Mouse (Mus musculus) heart, postnatal 36 days (tissue): ENCODE measurements around the gene Olfr875. TPM values are rescaled to one million over a fixed set of nuclear protein-coding genes. Genes with fewer than 3 reads are reported as not detected.
"Not testable (repeated sequence)": the region's sequence is repeated elsewhere in the genome, so short reads cannot be mapped to it uniquely, and the experiment has no call there.

Experiments used
- DNase-seq, 2 experiments: peaks; one replicate each; pipeline ENCODE4 v3.0.0; 2021 to 2022
- intact Hi-C: fragments of 180-260 bp; cut with DNase I; formaldehyde crosslinking; loops from one replicate; pipeline ENCODE4 v1.15.1; 2025
- total RNA-seq, 2 experiments: library from RNA; stranded (reverse); gene quantifications; 2 replicates each; pipeline ENCODE4 v1.2.3; 2021

The Olfr875 gene
- not detected for total RNA-seq

DNA sequence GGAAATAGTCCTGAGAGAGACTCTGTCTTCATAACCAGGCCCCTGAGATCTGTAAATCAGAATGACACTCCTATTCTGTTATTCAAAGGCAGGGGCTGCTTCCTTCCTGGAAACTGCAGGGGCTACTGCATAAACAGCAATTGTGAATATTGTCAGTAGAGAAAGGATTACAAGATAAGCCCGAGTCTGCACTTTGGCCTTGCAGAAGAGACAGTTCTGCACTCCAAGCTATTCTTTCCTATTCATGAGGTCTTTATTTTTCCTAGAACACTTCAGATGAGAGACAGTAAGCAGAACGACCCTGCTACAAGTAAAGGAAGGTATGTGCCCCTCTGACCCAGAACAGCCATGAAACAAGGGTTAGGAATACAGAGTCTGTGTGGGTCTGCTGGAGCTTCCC, at the start of gene Olfr875:
Gene Olfr875 (plus strand): TSS at position 99 of the 400 bp plus-strand sequence.
- DNase-seq: no peak
- intact Hi-C loops: no loop called here

DNA sequence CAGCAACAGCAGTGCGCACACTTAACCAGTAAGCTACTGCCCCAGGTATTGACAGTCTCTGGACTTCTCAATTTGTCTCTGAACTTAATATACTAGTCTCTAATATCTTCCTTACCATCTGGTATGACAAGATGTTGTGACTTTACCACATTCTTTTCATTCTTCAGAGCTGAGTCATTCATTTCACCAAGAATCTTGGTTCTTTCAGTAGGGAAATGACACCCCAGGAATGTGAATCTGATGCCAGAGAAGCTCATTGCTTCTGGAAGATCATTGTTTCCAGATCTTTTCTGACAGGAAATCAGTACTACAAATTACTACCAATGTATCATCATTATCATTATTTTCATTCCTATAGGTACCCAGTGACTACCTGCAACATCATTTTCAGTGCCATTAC, 37.3 kb upstream of the Olfr875 start:
- no peak for DNase-seq
- intact Hi-C loops: no loop called here

DNA sequence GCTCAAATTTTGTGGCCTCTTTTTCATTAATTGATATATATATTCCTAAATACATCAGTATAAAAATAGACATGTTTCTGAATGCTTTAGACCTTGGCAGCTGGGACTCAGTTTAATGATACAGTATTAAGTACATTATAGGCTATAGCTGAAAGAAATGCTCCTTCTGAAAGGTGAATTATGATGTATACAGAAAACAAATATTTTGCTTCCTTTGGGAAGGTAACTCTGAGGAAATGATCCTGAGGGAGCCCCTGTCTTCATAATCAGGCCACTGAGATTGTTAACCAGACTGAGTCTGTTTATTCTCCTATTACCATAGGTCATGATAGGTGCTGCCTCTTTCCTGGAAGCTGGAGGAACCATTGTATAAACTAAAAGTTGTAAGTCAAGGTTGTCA, 26.9 kb upstream of the Olfr875 start, which contains the start of gene Olfr874:
Gene Olfr874 (plus strand): TSS at position 301 of the 400 bp plus-strand sequence.
- DNase-seq: no peak
- intact Hi-C loops: loop anchor here (5.0 kb wide), 1 partner anchor 708 kb away; no protein-coding TSS in a partner anchor

DNA sequence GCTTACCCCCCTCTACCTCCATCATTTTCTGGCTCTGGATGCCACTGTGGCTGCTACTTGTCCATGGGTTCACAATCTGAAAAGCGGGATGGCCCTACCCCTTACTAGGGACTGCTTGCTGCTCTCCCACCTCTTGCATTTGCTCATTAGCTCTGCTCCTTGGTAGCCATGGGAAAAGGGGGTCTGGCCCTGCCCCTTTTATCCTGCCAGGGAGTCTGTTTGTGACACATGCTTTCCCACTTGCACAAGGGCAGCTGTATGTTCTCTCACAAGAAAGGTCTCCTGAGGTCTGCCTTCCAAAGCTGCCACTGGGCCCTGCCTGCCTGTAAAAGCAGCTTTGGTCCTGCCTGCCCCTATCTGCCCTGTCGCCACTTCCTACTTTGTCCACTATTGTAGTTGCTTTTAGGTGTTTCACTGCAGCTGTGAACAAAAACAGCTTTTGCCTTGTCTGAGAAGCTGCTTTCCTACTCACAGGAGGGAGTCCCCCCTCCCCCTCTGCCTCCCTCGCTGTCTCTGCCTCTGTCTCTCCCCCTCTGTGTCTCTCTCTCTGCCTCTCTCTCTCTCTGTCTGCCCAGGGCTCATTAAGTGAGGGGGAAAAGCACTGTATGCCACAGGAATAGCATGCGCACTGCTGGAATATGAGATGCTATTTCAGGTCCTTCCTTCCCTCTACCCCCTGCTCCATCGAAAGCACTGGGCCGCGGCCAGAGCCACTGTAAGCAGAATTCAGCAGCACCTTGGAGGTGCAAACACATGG, 21.2 kb upstream of the Olfr875 start:
- no peak for DNase-seq
- intact Hi-C loops: no loop called here

DNA sequence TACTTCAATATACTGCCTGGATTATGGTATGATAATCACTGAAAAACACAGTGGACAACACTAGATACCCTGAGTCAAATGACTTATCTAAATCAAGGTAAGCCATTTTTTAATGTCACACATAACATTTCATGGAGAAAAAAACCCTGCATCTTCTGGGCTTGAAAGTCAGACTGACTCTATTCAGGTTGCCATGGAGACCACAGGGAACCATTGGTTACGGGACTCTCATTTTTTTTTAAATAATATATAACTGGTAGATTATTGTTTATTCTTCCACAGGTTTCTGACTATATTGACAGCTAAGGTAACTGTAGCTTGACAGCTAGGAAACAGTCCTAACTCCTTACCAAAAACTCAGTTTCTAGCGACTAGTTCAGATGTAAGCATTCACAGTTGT, 20.2 kb upstream of the Olfr875 start:
- DNase-seq: no peak
- intact Hi-C loops: no loop called here

DNA sequence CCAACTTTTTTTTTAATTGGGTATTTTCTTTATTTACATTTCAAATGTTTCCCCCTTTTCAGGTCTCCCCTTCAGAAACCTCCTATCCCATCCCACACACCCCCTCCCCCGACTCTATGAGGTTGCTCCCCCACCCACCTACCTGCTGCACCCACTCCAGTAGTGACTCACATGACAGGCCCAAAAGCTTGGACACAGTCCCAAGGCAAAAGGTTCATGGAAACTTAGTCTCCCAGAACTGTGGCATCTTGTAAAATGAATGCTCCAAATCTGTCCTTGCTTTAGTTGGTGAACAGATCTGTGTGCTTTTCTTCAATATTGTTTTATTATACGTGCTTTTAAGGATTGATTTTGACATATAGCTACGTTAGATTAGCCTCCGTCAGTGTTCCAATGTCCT, 19.7 kb upstream of the Olfr875 start:
- intact Hi-C loops: no loop called here
- DNase-seq: no peak

DNA sequence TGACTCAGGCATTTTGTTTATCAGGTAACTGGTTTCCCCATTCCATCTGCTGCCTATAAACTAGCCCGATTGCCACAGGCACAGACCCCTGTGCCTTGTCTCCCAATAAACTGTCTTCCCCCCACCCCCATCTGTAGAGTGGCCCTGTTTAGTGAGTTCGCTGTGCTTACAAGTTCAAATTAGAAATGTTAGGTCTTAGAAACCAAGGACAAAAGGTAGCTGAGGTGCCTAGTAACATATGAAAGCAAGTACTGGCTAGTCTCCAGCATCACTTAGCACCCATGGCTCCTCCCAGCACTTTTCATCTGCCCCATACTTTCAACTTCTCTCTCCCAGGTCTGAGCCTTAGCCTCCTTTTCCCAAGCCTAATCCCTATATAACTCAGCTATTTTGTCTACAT, 9.9 kb upstream of the Olfr875 start:
- DNase-seq: no peak
- intact Hi-C loops: loop anchor here (10.0 kb wide), 1 partner anchor 173 kb away; no protein-coding TSS in a partner anchor

DNA sequence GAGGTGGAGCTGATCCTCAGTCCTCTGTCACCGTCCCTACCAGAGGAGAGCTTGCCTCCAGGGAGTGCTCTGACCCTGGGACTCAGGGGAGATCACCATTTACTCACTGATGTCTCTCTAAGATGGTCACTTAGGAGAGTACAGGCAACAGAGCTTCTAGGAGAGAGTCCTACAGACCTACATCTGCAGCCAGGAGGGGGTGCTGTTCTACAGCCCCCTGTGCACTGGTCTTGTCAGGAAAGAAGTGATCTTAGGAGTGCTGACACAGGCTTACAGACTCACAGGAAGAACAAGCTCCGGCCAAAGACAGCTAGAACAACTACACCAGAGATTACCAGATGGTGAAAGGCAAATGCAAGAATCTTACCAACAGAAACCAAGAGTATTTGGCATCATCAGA, 9.1 kb upstream of the Olfr875 start:
- no peak for DNase-seq
- intact Hi-C loops: loop anchor here (10.0 kb wide), 1 partner anchor 172 kb away; no protein-coding TSS in a partner anchor

DNA sequence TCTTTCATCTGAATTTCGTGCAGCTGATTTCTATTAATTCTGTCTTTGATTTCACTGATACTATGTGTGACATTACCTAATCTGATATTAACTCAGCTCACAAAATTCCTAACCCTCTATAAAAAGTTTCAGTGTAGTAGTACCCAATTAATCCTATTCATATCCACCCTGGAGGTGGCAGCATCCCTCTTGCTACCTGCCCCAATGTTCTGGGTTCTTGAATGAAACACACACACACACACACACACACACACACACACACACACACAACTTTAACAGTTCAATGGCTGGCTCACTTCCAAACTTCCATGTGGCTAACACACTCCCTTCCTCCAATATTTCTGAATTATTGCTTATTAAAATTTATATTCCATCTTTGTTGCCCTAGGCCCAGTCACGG, 996 bp upstream of the Olfr875 start:
- no peak for DNase-seq
- intact Hi-C loops: no loop called here

DNA sequence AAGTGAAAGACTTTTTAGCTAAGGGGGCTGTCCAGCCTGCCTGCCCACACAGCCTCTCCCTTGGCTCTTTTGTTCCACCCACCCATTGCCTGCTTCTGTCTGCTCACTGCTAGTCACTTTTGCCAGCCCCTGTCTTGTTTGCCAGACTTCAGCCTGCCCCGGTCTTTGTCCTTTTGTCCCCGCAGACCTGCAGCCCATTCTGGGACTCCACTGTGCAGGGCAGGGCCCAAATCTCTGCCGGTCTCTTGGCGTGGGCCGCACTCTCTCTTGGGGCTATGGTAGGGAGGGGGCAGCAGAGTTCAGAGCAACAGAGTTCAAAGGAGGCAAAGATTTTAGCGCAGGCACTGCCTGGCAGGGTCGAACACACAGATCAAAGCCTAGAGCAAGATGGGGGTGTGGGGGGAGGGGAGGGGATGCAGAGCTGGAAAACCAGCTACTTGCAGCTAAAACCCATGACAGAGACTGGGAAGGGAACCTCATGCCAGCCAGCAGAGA, 11.2 kb downstream of the Olfr875 start:
- intact Hi-C loops: no loop called here
- DNase-seq: peak; percentile 3 to 4

DNA sequence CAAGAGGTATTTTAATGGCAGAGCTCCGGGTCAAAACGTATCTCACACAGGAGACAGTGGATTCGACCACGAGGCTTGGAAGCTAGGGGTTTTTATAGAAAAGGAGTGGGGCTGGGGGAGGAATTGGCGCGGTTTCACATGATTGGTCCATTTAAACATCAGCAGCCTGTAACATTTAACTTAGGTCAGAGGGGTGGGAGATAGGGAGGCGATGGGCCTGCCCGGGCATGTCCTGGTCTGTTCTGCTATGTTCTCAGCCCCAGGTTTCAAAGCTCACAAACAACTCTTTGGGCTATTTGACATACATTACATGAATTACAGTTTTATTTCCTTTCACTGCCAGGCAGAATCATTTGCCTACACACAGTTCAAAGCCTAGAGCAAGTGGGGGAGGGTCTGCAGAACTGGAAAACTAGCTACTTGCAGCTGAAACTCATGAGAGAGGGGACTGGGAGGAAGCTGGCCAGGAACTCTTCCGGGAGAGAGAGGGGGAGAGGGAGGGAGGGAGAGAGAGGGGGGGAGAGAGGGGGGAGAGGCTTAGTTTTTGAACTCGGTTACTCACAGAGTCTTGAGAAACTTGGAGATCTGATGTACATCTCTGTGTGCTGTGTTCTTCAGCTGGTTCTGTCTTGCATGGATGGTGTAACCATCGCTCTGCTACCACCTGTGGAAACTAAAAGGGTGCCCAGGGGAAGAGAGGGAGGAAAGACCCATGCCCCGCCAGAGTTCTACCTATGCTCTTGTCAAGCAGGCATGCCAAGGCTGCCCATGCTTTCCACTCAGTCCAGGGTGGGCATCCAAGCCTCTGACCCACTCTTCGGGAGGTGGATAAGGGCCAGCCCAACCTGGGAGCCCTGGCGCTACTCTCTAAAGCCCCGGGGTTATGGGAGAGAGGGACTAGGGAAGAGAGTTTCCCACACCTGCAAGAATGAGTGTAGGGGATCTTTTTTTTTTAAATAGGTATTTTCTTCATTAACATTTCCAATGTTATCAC, 12.0 kb downstream of the Olfr875 start:
- intact Hi-C loops, DNase-seq: not testable (repeated sequence)

DNA sequence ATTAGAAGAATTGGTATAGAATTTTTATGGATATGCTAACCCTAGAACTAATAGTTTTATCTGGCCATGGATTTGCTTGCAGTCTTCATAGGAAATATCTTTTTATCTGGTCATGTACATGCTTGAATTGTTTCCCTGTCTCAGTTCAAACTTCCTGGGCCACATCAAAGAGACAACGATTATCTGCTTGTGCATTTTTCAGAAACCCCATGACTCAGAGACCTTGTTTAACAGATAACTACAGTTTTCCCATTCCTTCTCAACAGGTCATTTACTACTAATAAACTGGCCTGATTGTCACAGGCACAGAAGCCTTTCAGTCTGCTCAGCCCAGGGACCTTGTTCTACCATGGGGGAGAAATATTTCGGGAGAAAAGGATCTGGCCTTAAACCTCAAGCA, 14.8 kb downstream of the Olfr875 start:
- intact Hi-C loops: no loop called here
- no peak for DNase-seq

DNA sequence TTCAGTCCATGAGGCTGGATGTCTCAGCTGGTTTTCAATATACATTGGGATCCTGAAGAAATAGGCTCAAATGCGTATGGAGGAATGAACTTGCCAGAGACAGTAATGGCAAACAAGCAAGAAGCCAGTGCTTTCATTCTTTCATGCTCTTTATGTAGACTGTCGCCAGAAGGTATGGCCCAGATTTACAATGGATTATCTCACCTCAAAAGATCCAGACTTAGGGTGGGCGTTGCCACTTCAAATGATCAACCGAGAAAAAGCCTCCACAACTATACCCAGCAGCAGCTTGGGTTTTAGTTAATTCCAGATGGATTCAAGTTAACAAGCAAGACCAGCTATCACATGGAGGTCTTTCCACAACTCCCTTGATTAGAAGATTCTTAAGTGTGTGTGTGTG, 30.4 kb downstream of the Olfr875 start:
- DNase-seq: no peak
- intact Hi-C loops: no loop called here

DNA sequence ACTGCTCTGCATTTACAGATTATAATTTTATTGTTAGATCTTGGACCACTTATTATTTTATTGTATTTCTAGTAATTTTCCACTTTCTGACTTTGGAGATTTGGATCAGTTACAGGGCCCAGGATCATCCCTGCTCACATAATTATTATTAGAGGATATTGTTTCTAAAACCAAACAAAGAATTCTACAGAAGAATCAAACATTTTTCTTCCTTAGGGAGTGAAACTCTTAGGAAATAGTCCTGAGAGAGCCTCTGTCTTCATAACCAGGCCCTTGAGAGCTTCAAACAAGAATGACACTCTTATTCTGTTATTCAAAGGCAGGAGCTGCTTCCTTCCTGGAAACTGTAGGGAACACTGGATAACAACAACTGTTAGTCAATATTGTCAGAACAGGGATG, 31.1 kb downstream of the Olfr875 start, which contains the start of gene Olfr876:
Gene Olfr876 (plus strand): TSS at position 301 of the 400 bp plus-strand sequence.
- intact Hi-C loops: no loop called here
- DNase-seq: no peak

DNA sequence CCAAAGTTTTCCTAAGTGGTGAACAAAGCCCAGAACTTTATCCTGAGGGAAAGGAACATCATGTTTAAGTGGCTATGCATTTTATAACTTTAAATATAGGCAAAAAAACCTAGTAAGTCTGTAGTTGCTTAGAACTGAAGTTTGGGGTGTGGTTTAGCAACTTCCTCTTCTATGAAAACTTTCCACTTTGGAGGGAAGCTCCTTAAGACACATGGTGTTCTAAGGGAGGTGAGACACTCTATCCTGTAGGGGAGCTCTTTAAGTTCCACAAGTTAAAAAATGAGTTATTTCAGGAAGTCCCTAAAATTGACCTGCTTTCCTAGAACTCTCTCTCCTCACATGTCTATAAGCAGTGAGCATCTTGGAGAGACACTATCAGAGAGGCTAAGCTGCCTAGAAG, 35.6 kb downstream of the Olfr875 start:
- no peak for DNase-seq
- intact Hi-C loops: no loop called here

DNA sequence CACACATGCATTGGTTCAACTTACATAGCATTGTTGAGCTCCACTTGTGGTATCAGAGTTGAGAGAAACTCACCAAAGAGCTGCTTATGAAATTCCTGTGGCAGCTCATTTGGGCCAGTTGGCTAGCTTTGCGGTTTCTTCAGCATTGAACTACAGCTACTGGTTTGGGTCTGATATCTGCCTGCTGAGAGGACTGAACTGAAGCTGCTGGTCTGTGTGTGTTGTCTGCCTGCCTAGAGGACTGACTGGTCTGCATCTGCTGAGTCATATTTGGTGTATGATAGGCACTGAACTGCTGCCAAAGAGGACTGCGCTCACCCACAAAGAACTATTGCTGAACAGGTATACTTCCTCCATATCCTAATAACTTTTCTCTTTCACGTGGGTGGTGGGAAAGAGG, 36.8 kb downstream of the Olfr875 start:
- DNase-seq: no peak
- intact Hi-C loops: no loop called here

DNA sequence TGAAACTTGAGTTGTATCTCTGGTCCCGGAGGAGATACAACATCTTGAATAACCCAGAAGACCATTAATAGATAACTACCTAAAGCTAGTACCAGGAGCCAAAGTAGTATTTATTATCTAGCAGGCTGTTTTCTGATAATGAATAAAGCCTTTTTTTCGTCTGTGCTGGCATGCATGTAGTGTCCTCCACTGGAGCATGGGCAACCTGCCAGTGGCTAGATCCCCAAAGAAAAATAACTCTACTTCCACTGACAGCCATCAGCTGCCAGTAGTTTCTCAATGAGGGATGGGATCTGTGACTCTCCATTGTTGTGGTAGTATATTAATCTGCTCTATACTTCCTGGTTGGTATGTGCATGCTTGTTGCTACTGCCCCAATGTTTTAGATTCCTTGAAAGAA, 37.3 kb downstream of the Olfr875 start:
- intact Hi-C loops: no loop called here
- DNase-seq: no peak

DNA sequence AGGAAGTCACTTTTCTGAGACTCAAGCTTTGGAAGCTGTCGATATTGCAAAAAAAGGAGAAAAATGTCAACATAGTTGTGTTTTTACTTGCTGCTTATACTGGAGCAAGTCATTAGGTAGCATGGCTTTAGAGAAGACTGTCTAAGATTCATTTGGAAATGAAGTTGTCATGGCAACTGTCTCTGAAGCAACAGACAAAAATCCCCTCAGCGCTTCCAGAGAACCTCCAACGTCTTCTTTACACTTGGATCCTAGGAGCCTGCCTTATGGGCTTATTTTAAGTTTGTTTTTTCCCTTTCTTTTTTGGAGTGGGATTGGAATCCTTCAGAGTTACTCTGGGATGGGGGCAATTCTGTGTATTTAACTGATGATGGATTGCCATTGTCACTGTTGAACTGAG, 43.0 kb downstream of the Olfr875 start:
- intact Hi-C loops: no loop called here
- DNase-seq: no peak
